Mouse (Mus musculus) C2C12 (cell line): Measurements from ENCODE around the gene Sgca. TPM values are rescaled to one million over a fixed set of nuclear protein-coding genes. Genes with fewer than 3 reads are reported as not detected.

ENCODE experiments used
- H3K27me3 ChIP-seq: one replicate; pipeline ENCODE4 v1.6.1; 2011; ENCODE audit not compliant: control insufficient read depth, insufficient read depth, insufficient read length
- H3K36me3 ChIP-seq: one replicate; pipeline ENCODE4 v1.6.1; 2011; ENCODE audit not compliant: control insufficient read depth, insufficient read depth
- H3K4me3 ChIP-seq: one replicate; pipeline ENCODE4 v1.5.1; 2011; ENCODE audit warnings: mild to moderate bottlenecking, control low read depth; ENCODE audit not compliant: poor library complexity, insufficient read depth, severe bottlenecking
- H3K79me2 ChIP-seq: one replicate; pipeline ENCODE4 v1.6.1; 2011; ENCODE audit not compliant: control insufficient read depth, insufficient read depth
- H3K79me3 ChIP-seq: one replicate; pipeline ENCODE4 v1.6.1; 2011; ENCODE audit warnings: low read depth, control low read depth
- H3ac ChIP-seq: one replicate; pipeline ENCODE3; 2011; ENCODE audit warnings: low read depth; ENCODE audit not compliant: control insufficient read depth, insufficient read length
- CEBPB ChIP-seq: IDR thresholded peaks from one replicate; pipeline ENCODE4 v1.6.1; 2011; ENCODE audit warnings: low read depth, mild to moderate bottlenecking, control low read depth, moderate library complexity
- CTCF ChIP-seq: IDR thresholded peaks from one replicate; pipeline ENCODE4 v1.5.1; 2011; ENCODE audit not compliant: control insufficient read depth, insufficient read depth, insufficient read length
- FOSL1 ChIP-seq: IDR thresholded peaks from one replicate; pipeline ENCODE4 v1.8.0; 2011; ENCODE audit warnings: mild to moderate bottlenecking, low read length; ENCODE audit not compliant: poor library complexity, insufficient read depth, severe bottlenecking
- MAX ChIP-seq: IDR thresholded peaks from one replicate; pipeline ENCODE4 v1.6.1; 2011; ENCODE audit warnings: mild to moderate bottlenecking, control low read depth
- MYOD1 ChIP-seq: IDR thresholded peaks from one replicate; pipeline ENCODE4 v1.6.1; 2011; ENCODE audit warnings: low read depth; ENCODE audit not compliant: control insufficient read depth, insufficient read length
- MYOG ChIP-seq: IDR thresholded peaks from one replicate; pipeline ENCODE4 v1.6.1; 2011; ENCODE audit not compliant: control insufficient read depth, insufficient read length; ENCODE audit errors: extremely low read depth
- USF1 ChIP-seq: IDR thresholded peaks from one replicate; pipeline ENCODE4 v1.6.1; 2011; ENCODE audit warnings: low read depth, mild to moderate bottlenecking, control low read depth, moderate library complexity
- polyA plus RNA-seq: library from polyadenylated mRNA; unstranded; fragments of >200 nt; fragmentation: generic; extraction: Trizol; gene quantifications from one replicate; pipeline ENCODE4 v1.2.1, GENCODE M21; 2012; ENCODE audit warnings: missing spikeins

Sgca gene
- polyA plus RNA-seq, 1 experiment, result 5.3 TPM

GRCm38 (mm10) chr11:94992754-94993606 lies 16.9 kb upstream of the Sgca start:
- TF ChIP-seq MAX (peak; percentile 84), MYOG (no peak), USF1 (peak; percentile 31)
- peak overlapping the region; percentile 66 for H3ac ChIP-seq
- peaks cover 36% of the 10 kb centered on the region for H3K36me3 ChIP-seq
- H3K4me3 ChIP-seq, result peak overlapping the region; percentile 79
- peaks cover 41% of the 10 kb centered on the region for H3K79me3 ChIP-seq
- H3K79me2 ChIP-seq, result peaks cover 62% of the 10 kb centered on the region
- no peaks in the 10 kb centered on the region for H3K27me3 ChIP-seq

- Histone ChIP-seq H3K36me3 (peaks cover 31% of the 10 kb centered on the region), H3K79me3 (peaks cover 41% of the 10 kb centered on the region), H3K4me3 (peak overlapping the region; percentile 79), H3K79me2 (peaks cover 62% of the 10 kb centered on the region), H3K27me3 (no peaks in the 10 kb centered on the region), H3ac (peak overlapping the region; percentile 66)
- TF ChIP-seq FOSL1, result no peak
- no peak for TF ChIP-seq USF1
- TF ChIP-seq CEBPB, result no peak
- no peak for TF ChIP-seq MYOG
- no peak for TF ChIP-seq MAX
- TF ChIP-seq MYOD1, result no peak
- no peak for TF ChIP-seq CTCF
These were observed 16.3 kb upstream of the Sgca start for GRCm38 (mm10) chr11:94992480-94992753.

DNA sequence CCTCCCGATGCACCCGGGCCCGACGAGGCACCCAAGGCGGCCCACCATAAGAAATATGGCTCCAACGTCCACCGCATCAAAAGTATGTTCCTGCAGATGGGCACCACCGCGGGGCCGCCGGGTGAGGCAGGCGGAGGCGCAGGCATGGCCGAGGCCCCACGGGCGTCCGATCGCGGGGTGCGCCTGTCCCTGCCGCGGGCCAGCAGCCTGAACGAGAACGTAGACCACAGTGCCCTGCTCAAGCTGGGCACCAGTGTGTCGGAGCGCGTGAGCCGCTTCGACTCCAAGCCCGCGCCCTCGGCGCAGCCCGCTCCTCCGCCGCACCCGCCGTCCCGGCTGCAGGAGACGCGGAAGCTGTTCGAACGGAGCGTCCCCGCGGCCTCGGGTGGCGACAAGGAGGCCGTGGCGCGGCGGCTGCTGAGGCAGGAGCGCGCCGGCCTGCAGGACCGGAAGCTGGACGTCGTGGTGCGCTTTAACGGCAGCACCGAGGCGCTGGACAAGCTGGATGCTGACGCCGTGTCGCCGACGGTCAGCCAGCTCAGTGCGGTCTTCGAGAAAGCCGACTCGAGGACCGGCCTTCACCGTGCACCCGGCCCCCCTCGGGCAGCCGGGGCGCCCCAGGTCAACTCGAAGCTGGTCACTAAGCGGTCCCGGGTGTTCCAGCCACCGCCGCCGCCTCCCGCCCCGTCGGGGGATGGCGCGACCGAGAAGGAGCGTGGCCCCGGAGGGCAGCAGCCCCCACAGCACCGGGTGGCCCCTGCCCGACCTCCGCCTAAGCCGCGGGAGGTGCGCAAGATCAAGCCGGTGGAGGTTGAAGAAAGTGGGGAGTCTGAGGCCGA lies 15.7 kb upstream of the Sgca start:
- TF ChIP-seq MYOD1 (no peak), MAX (peak; percentile 10)
- no peaks in the 10 kb centered on the region for H3K27me3 ChIP-seq
- H3ac ChIP-seq, result peak overlapping the region; percentile 66
- peaks cover 41% of the 10 kb centered on the region for H3K79me3 ChIP-seq
- H3K79me2 ChIP-seq, result peaks cover 61% of the 10 kb centered on the region
- H3K36me3 ChIP-seq, result peaks cover 27% of the 10 kb centered on the region
- H3K4me3 ChIP-seq, result peak overlapping the region; percentile 79

- Histone ChIP-seq H3K79me3 (peaks cover 39% of the 10 kb centered on the region), H3K79me2 (peaks cover 52% of the 10 kb centered on the region), H3K36me3 (peaks cover 18% of the 10 kb centered on the region), H3K4me3 (peak within 1 kb of the TSS; percentile 79), H3ac (peak within 1 kb of the TSS; percentile 85), H3K27me3 (no peaks in the 10 kb centered on the region)
- TF ChIP-seq CTCF, result no peak
- no peak for TF ChIP-seq FOSL1
- no peak for TF ChIP-seq MYOD1
- TF ChIP-seq CEBPB, result no peak
- TF ChIP-seq MAX, result no peak
- TF ChIP-seq USF1, result no peak
- TF ChIP-seq MYOG, result no peak
These were observed 14.8 kb upstream of the Sgca start, which contains the start of gene Ppp1r9b for GRCm38 (mm10) chr11:94990749-94991577. TSS of gene Ppp1r9b (plus strand) at chr11:94991035.

GRCm38 (mm10) chr11:94990102-94990748 lies 14.1 kb upstream of the Sgca start:
- Histone ChIP-seq H3K36me3 (peaks cover 12% of the 10 kb centered on the region), H3K4me3 (peak overlapping the region; percentile 79)
- TF ChIP-seq CEBPB (no peak), MYOD1 (no peak), CTCF (no peak), FOSL1 (no peak), USF1 (no peak), MYOG (no peak), MAX (no peak)

More at GRCm38 (mm10) chr11:94990102-94990748, 14.1 kb upstream of the Sgca start:
- Histone ChIP-seq H3K79me3 (peaks cover 32% of the 10 kb centered on the region), H3K27me3 (no peaks in the 10 kb centered on the region), H3K79me2 (peaks cover 44% of the 10 kb centered on the region), H3ac (peak overlapping the region; percentile 16)
